Mouse (Mus musculus) yolk sac, embryonic 10.5 days (tissue): ENCODE results near the gene Gm10563.
"Not testable (repeated sequence)": the region's sequence is repeated elsewhere in the genome, so short reads cannot be mapped to it uniquely, and the experiment has no call there.

ENCODE experiments used
- DNase-seq: peaks from one replicate; pipeline ENCODE4 v3.0.0-alpha.2; 2017; ENCODE audit warnings: low spot score

The Gm10563 gene

DNA sequence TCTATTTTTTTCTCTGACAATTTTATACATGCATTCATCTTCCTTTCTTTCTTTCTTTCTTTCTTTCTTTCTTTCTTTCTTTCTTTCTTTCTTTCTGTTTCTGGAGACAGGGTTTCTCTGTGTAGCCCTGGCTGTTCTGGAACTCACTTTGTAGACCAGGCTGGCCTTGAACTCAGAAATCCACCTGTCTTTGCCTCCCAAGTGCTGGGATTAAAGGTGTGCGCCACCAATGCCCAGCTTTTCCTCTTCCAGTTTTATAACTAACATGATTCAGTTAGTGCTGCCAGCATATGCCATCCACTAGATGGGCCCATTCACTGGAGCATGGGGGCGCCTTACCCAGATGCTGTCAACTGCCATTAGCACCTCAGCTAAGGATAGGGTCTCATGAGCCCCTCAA lies at the start of gene Gm10563:
TSS of gene Gm10563 (minus strand) at position 101 of the 400 bp plus-strand sequence.
- DNase-seq = not testable (repeated sequence)

DNA sequence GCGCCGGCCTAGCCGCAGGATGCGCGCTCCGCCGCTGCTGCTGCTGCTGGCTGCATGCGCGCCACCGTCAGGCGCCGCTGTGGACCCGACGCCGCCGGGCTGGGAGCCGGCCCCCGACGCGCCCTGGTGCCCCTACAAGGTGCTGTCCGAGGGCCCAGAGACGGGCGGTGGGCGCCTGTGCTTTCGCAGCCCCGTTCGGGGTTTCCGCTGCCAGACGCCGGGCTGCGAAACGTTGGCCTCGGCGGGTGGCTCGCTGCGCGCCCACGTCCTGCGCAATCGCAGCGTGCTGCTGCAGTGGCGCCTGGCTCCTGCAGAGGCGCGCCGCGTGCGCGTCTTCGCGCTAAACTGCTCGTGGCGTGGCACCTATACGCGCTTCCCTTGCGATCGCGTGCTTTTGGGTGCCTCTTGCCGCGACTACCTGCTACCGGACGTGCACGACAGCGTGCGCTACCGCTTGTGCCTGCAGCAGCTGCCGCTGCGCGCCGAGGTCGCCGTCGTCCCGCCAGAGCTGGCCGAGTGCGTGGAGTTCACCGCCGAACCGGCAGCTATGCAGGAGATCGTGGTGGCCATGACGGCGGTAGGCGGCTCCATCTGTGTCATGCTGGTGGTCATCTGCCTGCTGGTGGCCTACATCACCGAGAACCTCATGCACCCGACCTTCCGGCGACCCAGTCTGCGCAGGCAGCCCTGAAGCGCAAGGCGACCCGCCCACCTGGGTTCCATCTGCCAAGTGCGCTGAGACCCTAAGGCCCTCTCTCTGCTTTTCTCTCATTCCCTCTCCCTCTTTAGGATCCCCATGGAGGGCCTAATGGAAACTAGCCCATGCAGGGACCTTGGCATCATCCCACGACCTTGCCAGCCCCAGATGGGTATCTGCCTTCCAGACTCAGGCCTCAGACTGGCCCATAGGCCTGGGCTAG lies 49.5 kb upstream of the Gm10563 start:
- DNase-seq = peak; percentile 39

DNA sequence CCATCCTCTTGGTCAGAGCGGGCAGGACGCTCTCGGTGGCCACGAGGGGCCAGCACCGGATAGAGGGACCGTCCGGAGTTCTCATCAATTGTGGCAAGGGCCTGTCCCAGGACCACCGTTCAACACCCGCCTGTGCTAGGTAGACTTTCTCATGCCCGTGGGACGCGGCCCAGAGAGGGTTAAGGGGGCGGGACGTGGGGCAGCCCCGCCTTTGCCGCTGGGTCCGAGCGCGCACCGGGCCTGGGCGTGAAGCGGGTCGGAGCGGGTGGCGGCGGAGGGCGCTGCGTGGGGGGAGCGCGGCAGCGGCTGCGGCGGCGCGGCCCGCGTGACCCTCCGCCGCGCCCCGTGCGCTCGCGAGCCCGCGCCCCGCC lies 48.9 kb upstream of the Gm10563 start, which contains the start of gene Fndc10:
TSS of gene Fndc10 (plus strand) at position 232 of the 371 bp plus-strand sequence.
- DNase-seq = no peak

DNA sequence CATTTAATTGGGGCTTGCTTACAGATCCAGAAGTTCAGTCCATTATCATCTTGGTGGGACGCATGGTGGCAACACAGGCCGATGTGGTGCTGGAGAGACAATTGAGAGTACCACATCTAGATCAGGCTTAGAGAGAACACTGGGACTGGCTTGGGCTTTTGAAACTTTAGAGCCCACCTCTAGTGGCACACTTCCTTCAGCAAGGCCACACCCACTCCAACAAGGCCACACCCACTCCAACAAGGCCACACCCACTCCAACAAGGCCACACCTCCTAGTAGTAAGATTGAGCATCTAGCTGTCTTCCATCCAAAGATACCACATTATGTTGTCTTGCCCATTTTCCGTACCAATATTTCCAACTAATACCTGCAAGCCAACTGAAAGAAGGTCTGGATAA lies 47.2 kb upstream of the Gm10563 start:
- DNase-seq = no peak

DNA sequence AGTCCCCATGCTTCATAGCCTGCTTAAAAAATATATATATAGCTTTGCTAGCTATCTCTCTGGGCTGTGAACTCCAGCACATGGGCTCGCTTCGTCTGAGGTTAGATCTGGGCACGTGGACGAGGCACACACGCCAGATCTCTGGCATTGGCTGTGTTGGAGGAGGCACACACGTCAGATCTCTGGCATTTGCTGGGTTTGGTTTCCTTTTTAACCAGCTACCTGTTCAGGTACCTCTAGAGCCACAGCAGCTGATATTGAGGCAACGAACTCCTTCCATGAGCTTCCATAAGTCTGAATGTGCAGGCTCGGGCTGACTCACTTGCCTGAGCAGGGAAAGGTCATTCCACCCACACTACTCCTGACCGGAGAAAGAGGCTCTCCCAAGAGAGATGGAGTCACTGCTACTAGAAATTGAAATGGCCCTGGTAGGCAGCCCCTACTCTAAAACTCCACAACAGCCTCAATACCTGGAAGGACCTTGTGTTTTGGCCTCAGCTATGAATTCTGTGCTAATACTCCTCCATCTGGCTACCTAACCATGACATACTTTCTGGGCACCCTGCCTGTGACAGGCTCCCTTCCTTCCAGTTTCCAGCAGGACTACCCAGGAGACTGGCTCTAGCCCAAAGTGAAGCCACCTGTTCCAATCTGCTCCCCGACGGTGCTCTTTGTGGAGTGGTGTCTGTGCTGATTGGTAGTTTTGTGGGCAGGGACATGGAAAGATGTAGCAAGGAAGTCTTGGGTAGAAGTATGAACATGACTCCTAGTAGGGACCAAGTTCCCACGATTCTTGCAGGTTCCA lies 45.6 kb upstream of the Gm10563 start:
- no peak for DNase-seq

DNA sequence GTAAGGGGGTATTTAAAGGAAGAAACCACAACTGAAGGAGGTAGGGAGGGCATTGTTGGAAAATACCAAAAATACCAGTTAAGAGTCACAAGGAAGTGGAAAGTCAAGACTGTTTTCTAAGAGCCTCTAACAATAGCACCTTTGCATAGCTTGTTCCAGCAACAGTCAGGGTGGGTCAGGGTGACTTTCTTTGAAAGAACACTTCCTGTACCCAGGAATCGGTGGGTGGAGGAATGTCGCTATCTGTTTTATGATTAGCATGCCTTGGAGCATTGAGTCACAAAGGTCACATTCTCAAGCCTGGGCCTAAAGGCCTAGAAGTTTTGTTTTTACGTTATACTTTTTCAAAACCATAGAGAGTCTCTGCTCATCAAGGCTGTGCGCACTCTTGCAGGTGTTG lies 42.6 kb upstream of the Gm10563 start:
- DNase-seq = not testable (repeated sequence)

DNA sequence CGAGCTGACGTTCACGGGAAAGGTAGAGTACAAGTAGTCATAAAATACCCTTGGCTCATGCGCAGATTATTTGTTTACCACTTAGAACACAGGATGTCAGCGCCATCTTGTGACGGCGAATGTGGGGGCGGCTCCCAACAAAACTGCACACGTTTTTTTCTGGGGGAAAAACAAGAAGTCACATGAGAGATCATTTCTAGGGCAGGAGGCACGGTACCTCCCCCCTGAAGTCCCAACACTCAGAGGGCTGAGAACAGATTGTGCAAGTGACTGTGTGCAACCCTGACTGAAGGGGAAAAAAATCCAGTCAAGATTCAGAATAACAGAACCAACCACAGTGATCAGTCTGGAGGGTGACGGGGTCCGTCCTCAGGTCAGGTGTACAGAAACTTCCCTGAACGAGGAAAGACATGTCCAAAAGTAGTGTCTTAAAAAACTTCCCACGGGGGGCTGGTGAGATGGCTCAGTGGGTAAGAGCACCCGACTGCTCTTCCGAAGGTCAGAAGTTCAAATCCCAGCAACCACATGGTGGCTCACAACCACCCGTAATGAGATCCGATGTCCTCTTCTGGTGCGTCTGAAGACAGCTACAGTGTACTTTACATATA lies 38.6 kb upstream of the Gm10563 start:
- DNase-seq = not testable (repeated sequence)

DNA sequence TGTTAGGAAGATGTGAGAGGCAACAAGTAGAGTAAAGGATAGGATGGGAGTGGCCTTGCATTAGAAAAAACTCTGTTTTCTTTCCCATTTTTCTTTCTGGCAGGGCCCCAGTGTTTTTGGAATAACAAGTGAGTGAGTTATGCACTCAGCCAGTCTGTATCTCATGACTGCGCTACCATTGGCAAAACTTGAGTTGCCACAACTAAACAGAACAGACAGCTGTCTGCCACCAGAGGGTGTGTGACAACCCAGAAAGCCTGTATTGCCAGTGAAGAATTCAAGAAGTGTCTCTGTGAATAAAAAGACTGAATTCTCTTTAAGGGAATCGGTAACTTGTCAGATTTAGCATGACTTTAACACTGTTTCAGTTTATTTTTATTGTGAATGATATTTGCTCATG lies 30.8 kb upstream of the Gm10563 start:
- DNase-seq = no peak

DNA sequence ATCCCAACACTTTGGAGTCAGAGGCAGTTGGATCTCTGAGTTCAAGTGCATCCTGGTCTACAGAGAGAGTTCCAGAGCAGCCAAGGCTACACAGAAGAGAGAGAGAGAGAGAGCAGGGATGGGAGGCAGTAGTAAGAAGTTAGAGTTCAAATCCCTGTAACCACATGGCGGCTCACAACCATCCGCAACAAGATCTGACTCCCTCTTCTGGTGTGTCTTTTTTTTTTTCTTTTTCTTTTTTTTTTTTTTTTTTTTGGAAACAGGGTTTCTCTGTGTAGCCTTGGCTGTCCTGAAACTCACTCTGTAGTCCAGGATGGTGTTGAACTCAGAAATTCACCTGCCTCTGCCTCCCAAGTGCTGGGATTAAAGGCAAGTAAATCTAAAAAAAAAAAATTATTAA lies 26.9 kb upstream of the Gm10563 start:
- no peak for DNase-seq

DNA sequence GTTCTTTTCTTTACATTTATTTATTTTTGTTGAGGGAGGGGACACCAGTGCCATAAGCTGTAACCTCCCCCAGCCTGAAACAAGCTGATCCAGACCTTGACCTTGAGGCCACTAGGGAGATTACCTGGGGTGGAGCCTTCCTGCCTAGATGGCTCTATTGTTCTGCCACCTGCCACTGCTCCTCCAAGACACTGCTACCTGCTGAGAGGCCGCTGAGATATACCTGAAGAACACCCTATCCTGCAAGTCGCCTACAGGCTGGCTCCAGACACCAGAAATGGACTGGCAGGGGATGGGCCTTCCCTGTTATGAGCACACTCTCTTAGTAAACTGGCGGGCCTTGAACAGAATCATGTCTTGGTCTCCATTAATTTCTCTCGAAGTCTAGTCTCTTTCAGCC lies 25.0 kb upstream of the Gm10563 start:
- DNase-seq = not testable (repeated sequence)

DNA sequence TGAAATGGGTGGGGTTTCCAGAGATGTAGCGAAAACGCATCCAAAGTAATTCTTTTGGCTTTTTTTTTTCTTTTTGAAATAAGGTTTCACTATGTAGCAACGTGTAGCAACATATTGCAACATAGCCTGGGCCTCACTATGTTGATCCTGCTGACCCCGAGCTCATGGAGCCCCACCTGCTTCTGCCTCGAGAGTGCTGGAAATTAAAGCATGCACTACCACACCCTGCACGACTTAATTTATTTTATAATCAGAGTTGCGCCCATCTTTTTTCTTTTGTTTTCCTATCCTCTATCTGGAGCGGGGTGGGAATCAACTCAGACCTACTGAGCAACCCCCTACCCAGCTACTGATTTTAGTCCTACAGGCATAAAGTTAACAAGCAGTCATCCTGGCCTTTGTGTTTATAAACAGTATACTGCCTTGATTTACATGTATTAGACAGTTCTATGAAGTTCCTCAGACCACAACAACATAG lies 24.4 kb upstream of the Gm10563 start:
- DNase-seq = no peak

DNA sequence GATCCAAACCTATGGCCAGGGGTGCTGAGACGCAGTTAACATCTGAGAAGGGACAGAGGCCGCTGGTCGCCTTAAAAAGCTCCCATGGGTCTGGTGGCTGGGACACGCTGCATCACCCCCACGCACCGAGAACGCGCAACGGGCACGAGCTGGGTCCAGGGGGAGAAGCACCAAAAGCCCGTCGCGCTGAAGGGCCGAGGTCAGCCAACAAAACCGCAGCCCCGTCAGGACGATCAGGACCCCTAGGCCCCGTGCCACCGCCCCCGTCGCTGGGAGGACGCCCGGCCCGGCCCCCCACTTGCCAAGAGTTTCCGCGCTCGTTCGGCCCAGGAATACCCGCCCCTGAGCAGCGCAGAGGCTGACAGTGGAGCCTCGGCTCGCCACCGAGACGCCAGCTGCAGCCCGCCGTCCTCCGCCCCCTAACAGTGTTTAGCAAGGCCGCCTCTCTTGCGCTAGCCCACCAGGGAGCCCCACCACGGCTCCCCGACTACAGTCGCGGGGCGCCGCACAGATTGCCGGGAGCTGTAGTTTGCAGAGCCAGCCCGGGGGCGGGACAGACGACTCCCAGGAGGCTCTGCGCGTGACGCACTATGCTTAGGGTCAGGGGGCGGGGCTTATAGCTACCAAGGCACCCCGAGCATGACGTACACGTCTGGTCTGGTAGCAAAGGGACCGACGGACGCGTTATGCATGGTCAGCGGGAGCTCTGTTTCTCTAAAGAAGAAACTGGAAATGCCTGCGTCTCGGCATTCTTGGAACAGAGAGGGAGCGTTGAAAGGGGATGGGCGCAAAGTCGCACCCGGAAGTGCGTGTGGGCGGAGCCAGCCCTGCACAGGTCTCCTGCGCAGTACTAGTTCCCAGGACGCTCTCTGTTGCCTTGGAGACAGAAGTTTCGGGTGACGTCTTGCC lies 23.7 kb upstream of the Gm10563 start, which contains the start of gene Mib2:
TSS of gene Mib2 (minus strand) at position 510 of the 909 bp plus-strand sequence.
- peak; percentile 96 for DNase-seq

DNA sequence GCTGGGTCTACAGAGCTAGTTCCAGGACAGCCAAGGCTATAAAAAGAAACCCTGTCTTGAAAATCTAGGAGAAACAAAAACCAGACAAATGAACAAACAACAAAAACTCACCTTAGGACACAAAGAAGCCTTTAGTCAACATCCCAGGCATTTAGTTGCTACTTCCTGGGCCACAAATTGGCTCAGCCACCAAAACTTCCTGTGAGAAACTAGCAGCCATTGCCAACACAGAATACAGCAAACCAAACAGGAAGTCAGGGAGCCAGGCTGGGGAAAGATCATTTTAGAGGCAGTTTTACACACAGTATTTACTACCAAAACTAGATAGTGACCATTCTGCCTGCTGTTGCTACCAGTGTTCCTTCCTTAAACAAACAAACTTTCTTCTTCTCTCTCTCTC lies 21.7 kb upstream of the Gm10563 start:
- DNase-seq = no peak

DNA sequence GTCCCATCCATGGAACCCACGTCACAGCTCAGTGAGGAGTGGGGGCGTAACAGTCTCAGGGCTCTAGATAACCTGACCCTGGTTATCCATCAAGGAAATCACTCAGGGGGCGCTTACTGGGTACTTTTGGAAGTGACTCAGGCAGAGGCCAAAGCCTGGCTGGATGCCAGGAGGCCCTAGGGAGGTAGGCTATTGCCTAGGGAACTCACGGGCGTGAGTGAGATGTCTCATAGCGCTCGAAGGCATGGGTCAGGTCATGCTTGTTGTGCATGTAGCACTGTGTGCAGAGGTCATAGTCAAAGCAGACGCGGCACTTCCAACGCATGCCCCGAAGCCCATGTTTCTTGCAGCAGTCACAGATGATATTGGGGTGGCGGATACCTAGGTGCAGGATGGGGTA lies 15.4 kb upstream of the Gm10563 start:
- no peak for DNase-seq

DNA sequence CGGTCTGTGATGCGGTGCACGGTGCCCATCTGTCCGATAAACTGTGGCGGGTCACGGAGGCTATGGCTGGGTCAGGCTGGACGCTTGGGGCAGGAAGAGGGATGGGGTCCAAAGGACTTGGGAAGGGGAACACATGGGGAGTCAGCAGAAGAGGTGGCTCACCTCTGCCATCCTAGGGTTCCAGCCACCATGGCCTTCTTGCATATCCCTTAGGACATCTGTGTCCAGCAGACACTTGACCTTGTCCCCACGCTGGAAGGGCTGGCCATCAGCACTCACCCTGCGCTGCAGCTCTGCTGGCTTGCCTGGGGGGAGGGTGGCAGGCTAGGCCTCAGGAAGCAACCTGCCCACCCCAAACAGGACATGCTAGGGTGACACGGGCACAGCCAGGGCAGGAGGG lies 13.8 kb upstream of the Gm10563 start:
- DNase-seq = no peak

DNA sequence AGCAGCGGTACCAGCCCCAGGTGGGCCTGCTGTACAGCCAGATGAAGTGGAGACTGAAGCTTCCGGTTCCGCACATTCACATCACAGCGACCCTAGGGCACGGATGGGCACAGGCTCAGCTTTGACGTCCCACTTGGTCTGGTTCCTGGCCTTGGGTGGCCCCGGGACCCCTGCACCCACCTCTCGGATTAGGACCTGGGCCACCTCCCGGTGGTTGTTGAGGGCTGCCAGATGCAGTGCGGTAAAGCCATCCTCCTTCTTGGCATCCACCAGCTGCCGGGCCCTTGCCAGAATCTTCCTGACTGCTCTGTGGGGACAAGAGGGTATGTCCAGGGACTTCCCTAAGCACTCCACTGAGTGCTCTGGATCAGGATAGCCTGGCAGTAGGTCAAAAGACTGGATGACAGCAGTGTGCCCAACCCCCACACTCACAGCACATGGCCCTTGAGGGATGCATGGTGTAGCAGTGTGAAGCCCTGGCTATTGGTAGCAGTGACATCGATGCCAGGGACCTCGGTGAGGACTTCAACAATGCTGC lies 11.1 kb upstream of the Gm10563 start:
- DNase-seq = no peak

DNA sequence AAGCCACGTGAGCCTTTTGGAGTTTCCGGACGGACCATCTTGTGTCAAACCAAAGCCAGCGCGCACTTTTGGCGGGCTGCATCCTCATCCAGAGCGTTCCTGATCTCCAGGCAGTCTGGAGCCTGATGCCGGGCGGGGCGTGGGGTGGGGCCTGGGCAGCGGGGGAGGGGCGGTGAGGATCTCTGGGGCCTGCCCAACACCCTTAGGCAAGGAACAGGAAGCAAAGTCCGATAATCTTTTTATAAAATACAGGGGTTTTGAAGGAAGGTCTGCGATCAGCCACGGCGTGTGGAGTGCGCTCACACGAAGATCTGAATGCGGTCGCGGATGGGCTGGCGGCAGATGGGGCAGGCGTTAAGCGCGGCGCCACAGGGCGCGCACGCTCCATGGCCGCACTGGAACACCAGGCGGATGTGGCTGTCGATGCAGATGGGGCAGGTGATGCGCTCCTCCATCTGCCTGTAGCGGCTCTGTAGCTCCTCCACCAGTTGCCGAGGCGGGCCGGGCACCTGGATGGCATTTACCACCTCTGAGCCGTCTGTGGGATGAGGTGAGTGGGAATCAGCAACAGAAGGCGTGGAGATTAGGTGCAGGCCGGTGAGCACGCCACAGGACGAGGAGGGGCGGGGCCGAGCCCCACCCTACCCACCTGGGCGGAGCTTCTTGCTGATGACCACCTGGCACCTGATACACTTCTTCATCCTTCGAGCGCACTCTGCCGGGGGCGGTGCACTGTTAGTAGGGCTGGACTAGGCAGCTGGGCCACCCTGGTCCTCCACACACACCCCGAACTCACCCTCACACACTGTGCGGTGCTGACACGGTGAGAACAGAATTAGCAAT lies 9.5 kb upstream of the Gm10563 start:
- peak; percentile 80 for DNase-seq

DNA sequence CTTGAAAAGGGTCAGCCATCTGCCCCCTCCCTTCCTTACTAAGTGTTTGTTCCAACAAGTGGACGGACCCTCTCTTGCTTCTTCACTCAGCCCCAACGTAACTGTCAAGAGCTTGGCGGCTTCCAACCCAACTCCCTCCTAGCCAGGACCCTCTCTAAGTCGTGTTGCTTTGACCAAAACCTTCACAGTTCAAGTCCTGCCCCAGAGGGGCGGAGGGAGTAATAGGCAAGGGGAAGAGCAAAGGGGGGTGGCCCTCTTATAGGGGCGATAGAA lies 8.9 kb upstream of the Gm10563 start:
- DNase-seq = no peak

DNA sequence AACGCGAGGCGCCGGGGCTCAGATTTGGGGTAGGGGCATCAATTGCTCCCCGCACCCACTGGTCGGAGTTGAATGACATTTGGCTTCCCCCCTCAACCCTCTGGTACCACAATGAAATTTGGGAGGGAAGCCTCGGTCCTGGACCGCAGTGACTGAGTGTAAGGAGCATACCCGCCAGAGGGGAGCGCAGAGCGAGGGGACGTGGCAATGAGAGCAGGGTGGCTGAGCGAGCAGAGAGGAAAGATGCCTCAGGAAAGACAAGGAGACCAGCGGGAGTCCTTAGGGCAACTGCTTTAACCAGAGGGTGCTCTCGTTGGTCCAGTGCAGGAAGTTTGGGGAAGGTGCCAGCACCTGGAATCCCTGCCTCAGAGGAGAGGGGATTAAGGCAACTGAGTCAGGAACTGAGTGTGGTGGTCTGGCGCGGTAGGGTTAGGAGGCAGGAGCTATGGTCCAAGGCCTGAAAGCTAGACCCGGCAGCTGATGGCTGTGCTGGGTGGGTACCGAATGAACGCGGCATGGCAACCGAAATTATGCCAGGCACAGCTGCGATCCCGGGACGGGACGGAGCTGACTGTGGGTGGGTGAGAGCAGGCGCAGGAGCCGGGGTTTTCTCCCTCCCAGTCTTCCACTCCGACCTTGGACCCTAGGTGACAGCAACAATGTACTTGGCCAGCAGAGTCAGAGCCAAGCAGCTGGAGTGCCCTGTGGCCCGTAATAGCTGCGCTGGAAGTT lies 8.4 kb upstream of the Gm10563 start:
- DNase-seq = peak; percentile 33

DNA sequence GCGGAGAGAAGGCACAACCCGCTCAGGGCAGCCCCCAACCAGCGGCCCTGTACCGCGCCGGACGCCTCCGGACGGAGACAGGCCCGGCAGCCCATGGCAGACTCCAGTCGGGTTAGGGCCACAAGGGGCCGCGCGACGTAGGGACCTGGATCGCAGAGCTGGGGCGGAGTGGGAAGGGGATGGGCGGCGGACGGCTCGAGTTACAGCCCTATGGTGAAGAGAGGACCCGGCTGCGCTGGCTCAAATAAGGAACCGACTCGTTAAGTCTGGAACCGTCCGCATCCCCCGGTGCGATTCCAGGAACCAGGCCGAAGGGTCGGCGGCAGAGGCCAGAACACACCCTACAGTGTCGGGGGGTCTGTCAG lies 7.9 kb upstream of the Gm10563 start, which contains the start of gene Mmp23:
TSS of gene Mmp23 (minus strand) at position 299 of the 365 bp plus-strand sequence.
- peak; percentile 62 for DNase-seq
